Mouse (Mus musculus) lung, adult 2 months (tissue): Measurements from ENCODE around the gene Bend3. TPM values are rescaled to one million over a fixed set of nuclear protein-coding genes. Genes with fewer than 3 reads are reported as not detected.
A peak's percentile ranks its signal among the peaks of the same experiment; 100 is the strongest.

Source experiments
- DNase-seq: peaks from one replicate; pipeline ENCODE4 v3.0.0; 2022
- H3K4me1 ChIP-seq: fragments of 200-500 bp; 2 replicates; pipeline ENCODE4 v1.6.1; 2011; ENCODE audit warnings: low read length; ENCODE audit not compliant: control insufficient read depth, insufficient read depth
- H3K4me3 ChIP-seq: fragments of 200-500 bp; replicated peaks from 2 replicates; pipeline ENCODE3; 2011; ENCODE audit warnings: low read depth, mild to moderate bottlenecking, control low read depth, low read length; ENCODE audit errors: extremely low read depth
- CTCF ChIP-seq: fragments of 200-500 bp; IDR thresholded peaks from 2 replicates; pipeline ENCODE4 v1.5.1; 2011; ENCODE audit warnings: mild to moderate bottlenecking, low read length, control low read depth; ENCODE audit not compliant: insufficient read depth
- POLR2A ChIP-seq: fragments of 200-500 bp; IDR thresholded peaks from 2 replicates; pipeline ENCODE4 v1.6.1; 2011; ENCODE audit warnings: low read depth, mild to moderate bottlenecking, control low read depth, low read length, borderline replicate concordance; ENCODE audit errors: extremely low read depth
- WGBS: fragments of 180-500 bp; shearing (Covaris S2); methylation state at CpG from one replicate; pipeline ENCODE4 v1.1.7; 2018; 5-methylcytosine and 5-hydroxymethylcytosine counted together
- polyA plus RNA-seq: library from polyadenylated mRNA; depleted of rRNA; stranded (reverse); fragments of >200 nt; gene quantifications from 2 replicates; pipeline ENCODE4 v1.2.3, GENCODE M21; 2012

Gene Bend3
- polyA plus RNA-seq, 1 experiment, result 4.0 TPM

DNA sequence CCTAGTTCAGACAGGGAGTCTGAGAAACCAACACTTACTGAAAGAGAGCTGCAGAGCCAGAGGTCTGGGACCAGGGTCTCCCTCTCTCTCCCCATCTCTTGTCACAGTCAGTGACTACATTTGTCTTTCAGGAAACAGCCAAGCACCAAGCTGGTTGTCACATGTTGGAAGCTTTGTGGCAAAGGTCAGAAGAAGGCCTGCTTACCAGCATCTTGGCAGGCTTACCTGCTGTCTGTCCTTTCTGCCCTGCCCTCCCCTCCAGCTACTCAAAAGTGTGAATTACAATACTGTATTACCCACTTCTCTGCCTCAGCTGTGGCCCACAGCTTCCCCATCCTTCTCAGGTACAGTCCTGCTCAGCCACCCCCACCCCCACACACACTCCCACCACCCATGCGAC is 24.4 kb upstream of the Bend3 start:
- DNase-seq, result no peak
- no peak overlapping the region for H3K4me3 ChIP-seq
- no peaks in the 10 kb centered on the region for H3K4me1 ChIP-seq
- no peak for TF ChIP-seq CTCF
- TF ChIP-seq POLR2A, result no peak
- WGBS, result 76% methylated on average over 1 of the region's 1 CpGs

DNA sequence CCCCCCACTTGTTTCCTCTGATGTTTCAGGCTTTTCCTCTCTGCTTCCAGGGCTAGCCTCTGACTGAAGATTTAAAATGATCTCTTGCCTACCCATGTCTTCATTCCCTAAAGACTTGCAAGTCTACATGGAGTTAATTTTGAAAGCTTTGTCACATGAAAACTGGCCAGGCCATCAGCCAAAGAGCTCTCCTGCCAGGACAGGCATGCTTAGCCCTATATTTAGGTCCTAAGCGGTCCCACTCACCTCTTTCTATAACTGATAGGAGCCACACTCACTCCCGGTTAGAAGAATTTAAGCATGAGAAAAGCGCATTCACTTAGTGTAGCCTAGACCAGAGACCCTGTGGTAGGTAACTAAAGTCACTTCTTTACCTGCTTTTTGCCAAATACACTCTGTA is 24.0 kb upstream of the Bend3 start:
- no peak overlapping the region for H3K4me3 ChIP-seq
- no peak for TF ChIP-seq POLR2A
- no peak for TF ChIP-seq CTCF
- no peaks in the 10 kb centered on the region for H3K4me1 ChIP-seq
- no peak for DNase-seq
- 87% methylated on average over 3 of the region's 3 CpGs for WGBS

DNA sequence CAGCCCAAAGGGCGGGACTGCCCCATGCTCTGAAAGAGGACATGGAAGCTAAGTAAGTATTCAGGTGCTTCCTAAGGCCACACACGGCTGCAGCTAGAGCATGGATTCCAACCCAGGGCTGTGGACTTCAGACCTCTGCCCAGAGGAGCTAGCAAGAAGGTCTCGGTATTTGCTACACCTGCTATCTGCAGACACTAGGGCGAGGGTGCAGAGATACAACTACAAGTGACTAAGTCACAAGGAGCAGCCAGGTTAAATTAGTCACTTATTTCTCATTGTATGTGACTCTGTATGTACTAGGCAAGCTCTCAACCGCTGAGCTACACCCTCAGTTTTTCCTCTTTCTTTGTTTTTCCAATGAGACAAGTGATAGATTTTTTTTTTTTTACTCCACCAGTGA is 15.8 kb upstream of the Bend3 start:
- 74% methylated on average over 5 of the region's 5 CpGs for WGBS
- TF ChIP-seq POLR2A (no peak), CTCF (no peak)
- Histone ChIP-seq H3K4me3 (no peak overlapping the region), H3K4me1 (no peaks in the 10 kb centered on the region; the same call in 1 of the 2 replicates)
- no peak for DNase-seq

DNA sequence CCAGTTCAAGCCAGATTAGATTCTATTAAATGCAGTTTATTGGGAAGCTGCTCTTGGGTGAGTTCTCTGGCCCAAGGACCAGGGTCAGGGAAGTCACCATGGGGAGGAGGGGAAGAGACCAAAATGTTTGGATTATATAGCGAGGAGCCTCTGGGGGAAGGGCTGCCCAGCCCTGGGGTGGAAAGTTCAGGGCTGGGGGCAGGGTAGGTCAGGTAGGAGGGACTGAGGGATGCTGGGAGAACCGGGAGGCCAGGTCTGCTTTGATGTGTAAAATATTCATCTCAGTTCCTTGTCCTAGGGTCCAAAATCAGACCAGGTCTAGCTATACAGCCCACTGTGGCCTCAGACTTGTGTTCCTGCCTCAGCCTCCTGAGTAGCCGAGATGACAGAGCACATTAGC is 15.4 kb upstream of the Bend3 start:
- 47% methylated on average over 3 of the region's 3 CpGs for WGBS
- Histone ChIP-seq H3K4me1 (no peaks in the 10 kb centered on the region; the same call in 1 of the 2 replicates), H3K4me3 (no peak overlapping the region)
- no peak for TF ChIP-seq POLR2A
- no peak for TF ChIP-seq CTCF
- no peak for DNase-seq

DNA sequence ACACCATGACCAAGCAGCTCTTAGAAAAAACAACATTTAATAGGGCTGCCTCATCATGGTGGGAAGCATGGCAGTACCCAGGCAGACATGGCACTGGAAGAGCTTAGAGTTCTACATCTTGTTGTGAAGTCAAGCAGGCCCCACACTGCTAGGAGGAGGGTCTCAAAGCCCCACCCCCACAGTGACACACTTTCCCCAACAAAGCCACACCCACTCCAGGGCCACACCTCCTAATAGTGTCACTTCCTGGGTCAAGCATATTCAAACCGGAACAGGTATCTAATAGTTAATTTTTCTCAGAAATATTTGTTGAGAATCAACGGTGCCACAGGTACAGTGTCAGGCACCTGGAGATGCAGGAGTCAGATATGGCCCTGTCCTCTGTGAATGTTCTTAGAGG is 12.4 kb upstream of the Bend3 start:
- WGBS, result 87% methylated on average over 2 of the region's 2 CpGs
- TF ChIP-seq CTCF (no peak), POLR2A (no peak)
- DNase-seq, result no peak
- Histone ChIP-seq H3K4me3 (no peak overlapping the region), H3K4me1 (no peaks in the 10 kb centered on the region; the same call in 1 of the 2 replicates)

DNA sequence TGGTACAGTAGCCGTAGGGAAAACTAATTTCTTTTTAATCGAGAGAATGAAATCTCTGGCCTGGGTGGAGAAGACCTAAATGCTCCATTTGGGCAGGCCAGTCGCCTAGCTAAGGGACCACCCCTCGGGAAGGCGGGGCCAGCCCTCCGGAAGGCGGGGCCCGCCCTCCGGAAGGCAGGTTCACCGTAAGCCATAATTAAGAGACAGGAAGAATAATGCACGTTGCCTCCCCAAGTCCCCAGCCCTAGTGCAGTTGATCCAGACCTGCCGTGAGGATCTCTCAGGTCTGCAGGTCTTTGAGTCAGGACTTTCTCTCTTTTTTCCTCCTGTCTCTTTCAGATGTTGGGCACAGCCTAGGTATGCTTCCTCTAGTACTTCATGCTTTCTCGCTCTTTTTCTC is 11.0 kb upstream of the Bend3 start:
- no peak for DNase-seq

DNA sequence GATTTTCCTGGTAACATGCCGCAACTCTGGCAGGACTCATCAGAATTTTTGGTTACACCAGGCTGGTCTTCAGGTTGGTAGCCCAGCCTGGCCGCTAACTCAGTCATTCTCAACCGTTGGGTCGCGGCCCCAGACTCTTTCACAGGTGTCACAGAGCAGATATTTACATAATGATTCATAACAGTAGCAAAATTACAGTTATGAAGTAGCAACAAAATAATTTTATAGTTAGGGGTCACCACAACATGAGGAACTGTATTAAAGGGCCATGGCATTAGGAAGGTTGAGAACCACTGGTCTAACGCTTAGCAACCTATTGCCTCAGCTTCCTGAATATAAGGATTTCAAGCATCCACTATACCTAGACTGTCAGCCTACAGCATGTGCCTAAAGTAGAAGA is 10.3 kb upstream of the Bend3 start:
- no peaks in the 10 kb centered on the region; the same call in 1 of the 2 replicates for H3K4me1 ChIP-seq
- 91% methylated on average over 6 of the region's 6 CpGs for WGBS
- no peak overlapping the region for H3K4me3 ChIP-seq
- no peak for DNase-seq
- no peak for TF ChIP-seq POLR2A
- no peak for TF ChIP-seq CTCF

More for the DNA sequence above, 11.0 kb upstream of the Bend3 start:
- Histone ChIP-seq H3K4me3 (no peak overlapping the region), H3K4me1 (no peaks in the 10 kb centered on the region; the same call in 1 of the 2 replicates)
- TF ChIP-seq CTCF, result no peak
- TF ChIP-seq POLR2A, result no peak
- WGBS, result 32% methylated on average over 13 of the region's 13 CpGs

DNA sequence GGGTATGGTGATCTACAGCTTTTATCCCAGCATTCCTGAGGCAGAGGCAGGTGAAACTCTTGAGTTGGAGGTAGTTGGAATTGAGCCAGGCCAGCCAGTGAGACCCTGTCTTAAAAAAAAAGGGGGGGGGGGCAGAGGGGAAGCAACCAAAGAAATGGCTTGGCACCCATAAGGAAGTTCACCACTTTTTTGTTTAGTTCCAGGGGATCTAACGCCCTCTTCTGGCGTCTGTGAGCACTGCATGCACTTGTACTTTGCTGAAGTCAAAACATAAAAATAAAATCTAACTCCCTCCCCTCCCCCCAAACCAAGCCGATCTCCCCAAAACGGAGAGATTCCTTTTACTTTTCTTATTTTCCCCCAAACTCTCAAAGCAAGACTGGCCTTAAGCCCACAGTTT is 3.3 kb upstream of the Bend3 start:
- WGBS, result 44% methylated on average over 4 of the region's 4 CpGs
- peaks cover 3% of the 10 kb centered on the region; the same call in 1 of the 2 replicates for H3K4me1 ChIP-seq
- DNase-seq, result no peak

DNA sequence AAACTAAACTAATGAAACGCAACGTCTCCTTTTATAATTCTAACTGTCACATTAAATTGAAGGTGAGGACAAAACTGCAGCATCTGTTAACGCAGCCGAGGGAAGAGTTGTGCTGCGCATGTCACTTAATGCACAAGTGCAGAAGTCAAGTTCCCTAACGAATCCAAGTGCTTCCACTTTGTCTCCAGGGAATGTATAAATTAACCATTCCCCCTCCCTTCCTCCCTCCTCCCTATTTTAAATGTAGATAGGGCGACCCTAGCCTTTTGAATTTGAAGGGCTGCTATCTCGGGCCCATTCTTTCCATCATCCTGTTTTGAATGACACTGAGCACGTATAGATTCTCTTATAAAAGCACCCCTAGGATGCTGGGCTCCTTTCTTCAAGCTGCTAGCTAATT is 1.2 kb upstream of the Bend3 start:
- Histone ChIP-seq H3K4me3 (peak overlapping the region; percentile 39), H3K4me1 (peaks cover 5% of the 10 kb centered on the region; the same call in 1 of the 2 replicates)
- no peak for DNase-seq
- WGBS, result 50% methylated on average over 9 of the region's 9 CpGs
- no peak for TF ChIP-seq POLR2A
- TF ChIP-seq CTCF, result no peak

More for the DNA sequence above, 3.3 kb upstream of the Bend3 start:
- no peak overlapping the region for H3K4me3 ChIP-seq
- TF ChIP-seq POLR2A (no peak), CTCF (peak; percentile 24; the same call in 1 of the 2 replicates)

DNA sequence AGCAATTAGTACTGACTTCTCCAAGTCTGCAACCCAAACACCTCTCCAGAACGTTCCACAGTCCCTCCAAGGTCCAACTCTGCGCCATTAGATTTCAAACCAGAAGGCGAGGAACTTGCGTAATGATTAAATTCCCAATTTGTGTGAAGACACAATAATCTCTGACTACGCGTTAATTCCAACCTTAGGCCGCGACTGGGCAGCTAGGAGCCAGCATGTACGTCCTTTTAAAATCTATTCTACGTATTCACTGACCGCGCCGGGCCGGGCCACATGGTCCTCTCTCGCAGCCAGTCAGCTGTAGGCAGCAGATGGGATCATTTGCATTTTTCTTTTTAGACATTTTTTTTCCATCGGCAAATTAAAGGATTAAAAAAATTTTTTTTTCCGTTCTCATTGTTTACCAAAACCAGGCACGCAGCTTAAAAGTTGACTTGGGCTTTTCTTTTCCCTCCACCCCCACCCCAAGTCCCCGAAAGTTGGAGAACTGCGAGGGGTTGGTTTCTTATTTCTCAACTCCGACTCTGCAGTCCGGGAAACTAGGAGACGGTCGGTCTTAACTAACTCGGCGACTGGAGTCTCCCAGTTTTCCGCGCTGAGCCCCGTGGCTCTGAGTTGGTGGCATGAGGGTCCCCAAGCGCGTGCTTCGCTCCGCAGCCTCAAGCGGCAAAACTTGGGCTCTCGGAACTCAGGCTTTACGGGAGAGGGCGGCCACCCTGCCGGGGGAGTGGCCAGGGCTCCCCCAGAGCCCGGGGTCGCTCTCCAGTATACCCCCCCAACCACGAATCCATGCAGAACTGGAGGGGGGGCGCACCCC is 558 bp upstream of the Bend3 start:
- peaks cover 5% of the 10 kb centered on the region; the same call in 1 of the 2 replicates for H3K4me1 ChIP-seq
- peak; percentile 42 for DNase-seq
- H3K4me3 ChIP-seq, result peak overlapping the region; percentile 91
- WGBS, result 3% methylated on average over 41 of the region's 42 CpGs
- TF ChIP-seq POLR2A, result no peak
- no peak for TF ChIP-seq CTCF
